In genomic region chr2:26602631-26603030, GRCm38 (mm10) we compare ENCODE assay signal across 15 mouse cellular contexts. TPM values are rescaled to one million over a fixed set of nuclear protein-coding genes. Genes with fewer than 3 reads are reported as not detected.
A peak's percentile ranks its signal among the peaks of the same experiment; 100 is the strongest.
DNase-seq lines count a peak whose midpoint lies in the region; ATAC-seq lines count a peak whose summit lies in the region.
"Had no signal": no experiment of that assay in that cellular context is flagged by ENCODE, and none has a peak within 500 bp of the region (broad histone marks: within the 10 kb centered on the region; RNA-seq: fewer than 3 reads in every experiment).

No protein-coding gene starts in this region.

- H3K36me3 ChIP-seq in heart, embryonic 12.5 days = no peaks in the 10 kb centered on the region
- no peaks in the 10 kb centered on the region for H3K36me3 ChIP-seq in neural tube, embryonic 15.5 days
- no peaks in the 10 kb centered on the region for H3K36me3 ChIP-seq in limb, embryonic 13.5 days

- no peak for DNase-seq in heart, adult 18-20 months
- no peak for DNase-seq in neural tube, embryonic 10.5 days (ENCODE audit: extremely low spot score, low spot score)
- no peak for DNase-seq in left cerebral cortex, postnatal 4 days
- DNase-seq in ovary, postnatal 36 days (ENCODE audit: low spot score) = no peak
- DNase-seq: cerebellum, adult 2 months; lung, postnatal 4 days; right cerebral cortex, postnatal 4 days; thymus, postnatal 25 days had no signal

- H3K4me1 ChIP-seq in heart, embryonic 12.5 days (replicated peaks) = peaks cover 31% of the 10 kb centered on the region
- H3K4me1 ChIP-seq in neural tube, embryonic 15.5 days = peaks cover 22% of the 10 kb centered on the region
- peaks cover 24% of the 10 kb centered on the region for H3K4me1 ChIP-seq in limb, embryonic 13.5 days

- intact Hi-C loops in left cerebral cortex, postnatal 4 days (cut with DNase I) = no loop called here

- WGBS in heart, embryonic 12.5 days = 83% methylated on average over 5 of the region's 5 CpGs
- 83% methylated on average over 5 of the region's 5 CpGs for WGBS in neural tube, embryonic 15.5 days
- 77% methylated on average over 5 of the region's 5 CpGs for WGBS in limb, embryonic 13.5 days

- no peak overlapping the region for H3K27ac ChIP-seq in heart, embryonic 12.5 days (ENCODE audit: poor library complexity, severe bottlenecking)
- H3K27ac ChIP-seq in neural tube, embryonic 15.5 days (replicated peaks) = no peak overlapping the region
- no peak overlapping the region for H3K27ac ChIP-seq in limb, embryonic 13.5 days

- H3K9me3 ChIP-seq in heart, embryonic 12.5 days (replicated peaks) = no peaks in the 10 kb centered on the region
- no peaks in the 10 kb centered on the region for H3K9me3 ChIP-seq in neural tube, embryonic 15.5 days (replicated peaks)
- H3K9me3 ChIP-seq in limb, embryonic 13.5 days = no peaks in the 10 kb centered on the region

- no peak overlapping the region for H3K4me3 ChIP-seq in heart, embryonic 12.5 days
- no peak overlapping the region for H3K4me3 ChIP-seq in neural tube, embryonic 15.5 days (replicated peaks)
- H3K4me3 ChIP-seq in limb, embryonic 13.5 days = peak overlapping the region; percentile 73

- H3K27me3 ChIP-seq in heart, embryonic 12.5 days (replicated peaks) = no peaks in the 10 kb centered on the region
- H3K27me3 ChIP-seq in neural tube, embryonic 15.5 days (replicated peaks) = peaks cover 40% of the 10 kb centered on the region
- H3K27me3 ChIP-seq in limb, embryonic 13.5 days = peaks cover 11% of the 10 kb centered on the region

- H3K4me2 ChIP-seq in heart, embryonic 12.5 days = peak overlapping the region; percentile 98
- H3K4me2 ChIP-seq in neural tube, embryonic 15.5 days = peak overlapping the region; percentile 82
- peak overlapping the region; percentile 83 for H3K4me2 ChIP-seq in limb, embryonic 13.5 days (replicated peaks)

- no peak overlapping the region for H3K9ac ChIP-seq in heart, embryonic 12.5 days
- H3K9ac ChIP-seq in neural tube, embryonic 15.5 days (replicated peaks) = no peak overlapping the region
- peak overlapping the region; percentile 83 for H3K9ac ChIP-seq in limb, embryonic 13.5 days

- no peak for ATAC-seq in heart, embryonic 12.5 days (ENCODE audit: insufficient number of reproducible peaks, low FRiP score)
- no peak for ATAC-seq in neural tube, embryonic 15.5 days (ENCODE audit: low FRiP score)
- ATAC-seq in limb, embryonic 13.5 days (ENCODE audit: low FRiP score, low read depth) = no peak
- no peak for ATAC-seq in granulocyte monocyte progenitor cell, adult 5-6 weeks (replicated peaks; ENCODE audit: poor library complexity, severe bottlenecking)

RNA-seq across cellular contexts. Expression of gene Agpat2, which starts 1.6 kb away (rescaled TPM):
- polyA plus RNA-seq in heart, embryonic 12.5 days (2016; fragmentation: Nextera tagmentation; extraction: Ambion mirVana) = 18.4 and 23.2 TPM in 2 replicates
- total RNA-seq in heart, adult 18-20 months (2021) = 10 to 100 TPM; 53.9 to 88.6 TPM
- 5.5 and 13.6 TPM in 2 replicates for polyA plus RNA-seq in neural tube, embryonic 15.5 days (2015; fragmentation: Nextera tagmentation; extraction: Ambion mirVana)
- 23.1 and 24.6 TPM in 2 replicates for polyA plus RNA-seq in limb, embryonic 13.5 days (2015; fragmentation: Nextera tagmentation; extraction: Ambion mirVana)
- total RNA-seq in left cerebral cortex, postnatal 4 days (2021) = 1 to 10 TPM; 2.8 to 3.9 TPM
- 42.4 and 46.7 TPM in 2 replicates for total RNA-seq in granulocyte monocyte progenitor cell, adult 5-6 weeks (2014; fragmentation: Nextera tagmentation)
- 50.2 and 55.2 TPM in 2 replicates for total RNA-seq in granulocyte monocyte progenitor cell, adult 5-6 weeks (2017)

RNA-seq across cellular contexts. Expression of gene Gm20532, which starts 16.2 kb away (rescaled TPM):
- polyA plus RNA-seq in heart, embryonic 12.5 days (2016; fragmentation: Nextera tagmentation; extraction: Ambion mirVana) = 0.28 TPM in 1 of 2 replicates, not detected in the other
- total RNA-seq in heart, adult 18-20 months (2021) = not detected
- not detected in 2 replicates for polyA plus RNA-seq in neural tube, embryonic 15.5 days (2015; fragmentation: Nextera tagmentation; extraction: Ambion mirVana)
- not detected in 2 replicates for polyA plus RNA-seq in limb, embryonic 13.5 days (2015; fragmentation: Nextera tagmentation; extraction: Ambion mirVana)
- not detected for total RNA-seq in left cerebral cortex, postnatal 4 days (2021)
- total RNA-seq in granulocyte monocyte progenitor cell, adult 5-6 weeks (2014; fragmentation: Nextera tagmentation) = not detected in 2 replicates
- total RNA-seq in granulocyte monocyte progenitor cell, adult 5-6 weeks (2017) = not detected in 2 replicates
- total RNA-seq: gastrocnemius, postnatal 4 days had no signal
- polyA plus RNA-seq: CD4-positive, CD25-positive, alpha-beta regulatory T cell, adult 4 months; cerebellum, adult 2 months; neural tube, embryonic 11.5 days had no signal

RNA-seq across cellular contexts. Expression of gene Egfl7, which starts 22.8 kb away (rescaled TPM):
- polyA plus RNA-seq in heart, embryonic 12.5 days (2016; fragmentation: Nextera tagmentation; extraction: Ambion mirVana) = 139 and 146 TPM in 2 replicates
- 10 to 100 TPM; 94.2 to 94.8 TPM for total RNA-seq in heart, adult 18-20 months (2021)
- 76.5 and 94.1 TPM in 2 replicates for polyA plus RNA-seq in neural tube, embryonic 15.5 days (2015; fragmentation: Nextera tagmentation; extraction: Ambion mirVana)
- 103 and 105 TPM in 2 replicates for polyA plus RNA-seq in limb, embryonic 13.5 days (2015; fragmentation: Nextera tagmentation; extraction: Ambion mirVana)
- total RNA-seq in left cerebral cortex, postnatal 4 days (2021) = 10 to 100 TPM; 73.0 to 78.3 TPM
- total RNA-seq in granulocyte monocyte progenitor cell, adult 5-6 weeks (2014; fragmentation: Nextera tagmentation) = 22.7 and 32.6 TPM in 2 replicates
- total RNA-seq in granulocyte monocyte progenitor cell, adult 5-6 weeks (2017) = 9.6 and 20.4 TPM in 2 replicates
- polyA plus RNA-seq: CD4-positive, CD25-positive, alpha-beta regulatory T cell, adult 4 months had no signal

RNA-seq across cellular contexts. Expression of gene Fam69b, which starts 25.6 kb away (rescaled TPM):
- 16.4 and 17.3 TPM in 2 replicates for polyA plus RNA-seq in heart, embryonic 12.5 days (2016; fragmentation: Nextera tagmentation; extraction: Ambion mirVana)
- total RNA-seq in heart, adult 18-20 months (2021) = 10 to 100 TPM; 22.0 to 22.2 TPM
- polyA plus RNA-seq in neural tube, embryonic 15.5 days (2015; fragmentation: Nextera tagmentation; extraction: Ambion mirVana) = 121 and 145 TPM in 2 replicates
- 61.0 and 61.5 TPM in 2 replicates for polyA plus RNA-seq in limb, embryonic 13.5 days (2015; fragmentation: Nextera tagmentation; extraction: Ambion mirVana)
- 10 to 100 TPM; 81.8 to 85.1 TPM for total RNA-seq in left cerebral cortex, postnatal 4 days (2021)
- total RNA-seq in granulocyte monocyte progenitor cell, adult 5-6 weeks (2014; fragmentation: Nextera tagmentation) = 11.1 and 13.9 TPM in 2 replicates
- total RNA-seq in granulocyte monocyte progenitor cell, adult 5-6 weeks (2017) = 8.3 and 9.3 TPM in 2 replicates

Comparison
In these comparisons a context has a peak if more than half of its experiments do, and no peak if none do; other contexts are left out.
1. RNA of gene Agpat2, which starts 1.6 kb away (total RNA-seq): 53.9 to 88.6 TPM in heart, adult 18-20 months and 42.4 to 55.2 TPM in granulocyte monocyte progenitor cell, adult 5-6 weeks; 2.8 to 3.9 TPM in left cerebral cortex, postnatal 4 days; every median in the first group is over 4 times any median in the second.
2. Peak in every context shown above with its lines, with median percentiles within 50 percentile points of each other: H3K4me2 ChIP-seq.